Mouse (Mus musculus) c-Kit-positive CD71-positive TER-119-negative erythroid progenitor cells, embryonic 14.5 days (primary cell): ENCODE results near the gene Fgfr2.

Source experiments
- DNase-seq: peaks from one replicate; pipeline ENCODE4 v3.0.0-alpha.2; 2013; ENCODE audit warnings: low read depth

Fgfr2 gene

GRCm38 (mm10) chr7:133007343-133007742 is 115.8 kb downstream of the Fgfr2 start:
- no peak for DNase-seq

DNA sequence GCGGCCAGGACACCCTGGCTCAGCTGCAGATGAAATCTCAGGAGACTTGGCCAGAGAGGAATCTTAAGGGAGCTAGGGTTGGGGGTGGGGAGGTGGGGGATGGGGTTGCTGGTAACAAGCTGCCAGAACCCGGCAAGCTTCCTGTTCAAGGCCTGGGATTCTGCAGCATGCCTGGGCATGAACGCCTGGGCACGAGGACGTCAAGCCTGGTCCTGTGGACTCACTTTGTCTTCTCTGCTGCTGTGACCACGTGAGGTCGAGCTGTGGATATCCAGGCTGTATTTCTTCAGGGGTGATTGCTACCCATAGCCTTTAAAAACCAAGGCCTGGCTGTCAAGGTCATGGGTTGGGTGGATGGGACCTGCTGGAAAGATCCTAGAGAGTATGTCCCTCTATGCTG is 117.4 kb downstream of the Fgfr2 start:
- DNase-seq: no peak

DNA sequence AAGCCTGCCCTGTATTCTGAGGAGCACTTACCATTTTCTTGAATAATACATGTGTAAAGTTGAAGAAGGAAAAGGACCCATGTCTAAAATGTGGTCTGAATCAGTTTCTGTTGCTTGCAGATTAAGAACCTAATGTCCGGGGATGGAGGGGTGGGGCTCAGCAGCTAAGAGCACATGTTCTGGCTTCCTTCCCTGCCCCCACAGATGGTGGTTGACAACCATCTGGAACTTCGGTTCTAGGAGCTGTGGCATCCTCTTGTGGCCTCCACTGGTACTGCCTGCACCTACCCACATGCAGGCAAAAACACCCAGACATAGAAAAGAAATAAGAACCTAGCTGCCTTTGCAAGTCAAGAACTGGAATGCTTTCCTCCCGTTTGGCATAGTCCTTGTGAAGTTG is 119.7 kb downstream of the Fgfr2 start:
- peak; percentile 49 for DNase-seq

GRCm38 (mm10) chr7:133002271-133002670 is 120.9 kb downstream of the Fgfr2 start:
- DNase-seq: no peak

GRCm38 (mm10) chr7:133001388-133001787 is 121.8 kb downstream of the Fgfr2 start:
- DNase-seq: no peak

GRCm38 (mm10) chr7:132999061-132999460 is 124.1 kb downstream of the Fgfr2 start:
- no peak for DNase-seq

GRCm38 (mm10) chr7:132998639-132999038 is 124.5 kb downstream of the Fgfr2 start:
- DNase-seq: no peak

GRCm38 (mm10) chr7:132996391-132996790 is 126.8 kb downstream of the Fgfr2 start:
- DNase-seq: peak; percentile 21

GRCm38 (mm10) chr7:132994628-132995191 is 128.4 kb downstream of the Fgfr2 start:
- no peak for DNase-seq

- no peak for DNase-seq
Measured at GRCm38 (mm10) chr7:132994120-132994519, 129.0 kb downstream of the Fgfr2 start.

GRCm38 (mm10) chr7:132992967-132993615 is 130.1 kb downstream of the Fgfr2 start:
- no peak for DNase-seq

DNA sequence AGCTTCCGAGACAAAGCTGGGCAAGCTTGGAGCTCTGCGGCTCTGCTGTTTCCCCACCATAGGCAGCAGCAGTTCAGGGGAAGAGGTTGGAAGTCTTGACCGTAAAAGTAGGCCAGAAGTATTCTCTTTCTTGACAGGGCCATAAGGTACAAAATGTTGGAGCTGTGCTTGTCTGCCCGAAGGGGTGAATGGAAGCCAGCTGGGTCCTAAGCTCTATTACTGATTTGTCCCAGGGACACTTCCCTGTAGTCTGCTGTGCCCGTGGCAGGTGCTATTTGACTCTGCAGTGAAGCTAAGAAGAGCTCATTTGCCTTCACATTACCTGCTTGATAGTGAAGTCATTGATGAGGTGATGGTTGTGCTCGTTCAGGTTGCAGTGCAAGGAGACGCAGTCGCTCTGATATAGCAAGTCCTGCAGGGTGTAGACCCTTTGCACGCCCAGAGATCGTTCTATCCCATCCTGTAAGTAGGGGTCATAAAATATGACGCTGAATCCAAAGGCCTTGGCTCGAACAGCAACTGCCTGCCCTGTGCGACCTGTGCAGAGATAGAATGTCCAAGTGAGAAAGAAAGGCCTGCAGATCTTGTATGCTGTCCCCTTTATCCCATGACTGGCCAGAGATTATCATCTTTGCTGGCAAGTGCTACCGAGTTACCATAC is 131.8 kb downstream of the Fgfr2 start:
- DNase-seq: no peak

- no peak for DNase-seq
Measured at GRCm38 (mm10) chr7:132989839-132990238, 133.3 kb downstream of the Fgfr2 start.

DNA sequence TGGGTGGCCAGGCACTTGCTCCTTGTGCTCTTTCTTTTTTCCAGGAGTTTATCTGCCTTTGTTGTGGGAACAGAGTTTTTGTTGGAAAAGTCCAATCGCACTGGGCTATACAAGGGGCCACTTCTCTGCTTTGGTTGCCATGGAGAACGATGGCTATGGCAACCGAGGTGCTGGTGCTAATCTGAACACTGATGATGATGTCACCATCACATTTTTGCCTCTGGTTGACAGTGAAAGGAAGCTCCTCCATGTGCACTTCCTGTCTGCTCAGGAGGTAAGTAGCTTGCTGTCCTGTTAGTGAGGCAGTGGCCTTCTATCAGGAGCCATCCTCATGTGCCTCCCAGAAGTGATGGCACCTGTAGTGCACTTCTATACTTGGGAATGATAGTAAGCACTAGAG is 140.5 kb downstream of the Fgfr2 start:
- no peak for DNase-seq

GRCm38 (mm10) chr7:132977981-132978380 is 145.2 kb downstream of the Fgfr2 start:
- no peak for DNase-seq

GRCm38 (mm10) chr7:132976079-132976478 is 147.1 kb downstream of the Fgfr2 start:
- DNase-seq: no peak

GRCm38 (mm10) chr7:132972079-132972478 is 151.1 kb downstream of the Fgfr2 start:
- no peak for DNase-seq

DNA sequence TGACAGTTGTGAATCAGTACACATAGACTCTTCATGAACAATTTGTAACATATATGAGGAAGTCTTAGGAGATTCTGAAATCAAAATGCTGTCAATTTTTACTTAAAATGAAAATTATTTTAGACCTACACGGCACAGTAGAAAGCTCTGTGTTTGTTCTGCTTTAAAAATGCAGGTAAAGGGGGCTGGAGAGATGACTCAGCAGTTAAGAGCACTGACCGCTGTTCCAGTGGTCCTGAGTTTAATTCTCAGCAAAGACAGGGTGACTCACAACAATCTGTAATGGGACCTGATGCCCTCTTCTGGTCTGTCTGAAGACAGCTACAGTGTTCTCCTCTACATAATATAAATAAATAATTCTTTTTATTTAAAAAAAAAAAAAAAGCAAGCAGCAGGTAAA is 157.4 kb downstream of the Fgfr2 start:
- no peak for DNase-seq

- DNase-seq: no peak
Measured at GRCm38 (mm10) chr7:132964395-132964794, 158.8 kb downstream of the Fgfr2 start.

- DNase-seq: no peak
Measured at GRCm38 (mm10) chr7:132950613-132951012, 172.5 kb downstream of the Fgfr2 start.

- no peak for DNase-seq
Measured at GRCm38 (mm10) chr7:132949968-132950367, 173.2 kb downstream of the Fgfr2 start.

DNA sequence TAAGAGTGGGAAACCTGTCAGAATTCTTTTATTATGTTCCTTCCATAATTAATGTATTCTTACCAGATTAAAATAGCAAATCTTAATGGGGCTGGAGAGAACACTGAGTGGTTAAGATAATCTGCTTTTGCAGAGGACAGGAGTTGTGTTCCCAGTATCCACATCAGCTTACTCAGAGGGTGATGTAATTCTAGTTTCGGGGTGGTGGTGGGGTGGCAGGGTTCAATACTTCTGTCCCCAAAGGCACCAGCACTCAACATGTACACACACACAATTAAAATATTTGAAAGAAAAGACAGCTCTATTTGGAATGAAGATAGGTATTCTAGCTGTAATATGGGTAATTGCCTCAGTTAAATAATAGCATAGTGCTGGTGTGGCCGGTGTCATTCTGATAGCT is 182.6 kb downstream of the Fgfr2 start:
- DNase-seq: no peak

DNA sequence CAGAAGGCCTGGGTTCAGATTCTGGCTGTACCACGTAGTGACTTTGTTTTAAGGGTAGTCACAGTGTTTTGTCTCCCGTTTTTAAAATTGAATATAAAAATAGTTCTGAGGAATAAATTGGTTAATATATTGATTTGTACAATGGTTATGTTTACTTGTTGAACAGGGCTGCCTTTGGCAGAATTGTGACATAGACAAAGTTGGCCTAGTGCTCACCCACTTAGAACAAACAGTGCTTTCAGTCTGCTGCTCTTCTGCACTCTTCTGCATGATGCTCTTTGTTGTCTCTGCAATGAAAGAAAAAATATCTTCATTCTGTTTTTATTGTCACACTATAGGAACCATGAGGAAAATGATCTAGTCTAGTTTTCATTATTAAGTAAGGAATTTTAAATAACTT is 184.0 kb downstream of the Fgfr2 start:
- no peak for DNase-seq

DNA sequence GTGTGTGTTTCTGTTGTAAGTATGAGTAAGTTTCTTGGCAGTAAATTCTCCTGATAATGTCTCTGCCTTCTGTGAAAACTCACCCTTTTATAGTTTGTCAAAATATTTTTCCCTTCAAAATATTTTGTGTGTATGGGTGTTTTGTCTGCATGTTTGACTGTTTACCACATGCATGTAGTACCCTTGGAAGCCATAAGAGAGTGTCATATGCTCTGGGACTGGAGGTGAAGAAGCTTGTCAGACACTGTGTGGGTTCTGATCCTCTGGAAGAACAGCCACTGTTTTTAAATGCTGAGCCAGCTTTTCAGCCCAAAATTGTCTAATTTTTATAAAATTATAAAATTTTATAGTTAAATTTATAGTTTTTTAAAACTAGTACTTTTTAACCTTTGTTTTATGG is 188.4 kb downstream of the Fgfr2 start:
- DNase-seq: no peak
